Mouse (Mus musculus) megakaryocyte, adult 5-6 weeks (primary cell): ENCODE data around the gene Itgb6. TPM values are rescaled to one million over a fixed set of nuclear protein-coding genes. Genes with fewer than 3 reads are reported as not detected.

ENCODE experiments used
- ATAC-seq: 2 replicates; pipeline ENCODE4 v1.8.0; 2016; ENCODE audit warnings: mild to moderate bottlenecking, inconsistent platforms; ENCODE audit not compliant: poor library complexity, severe bottlenecking
- total RNA-seq, 2 experiments: library from RNA; stranded (forward) in 1 of 2; stranded (reverse) in 1 of 2; fragments of 153-499, 151-499 nt in 1 of 2; fragments of 221-1000, 200-1000 nt in 1 of 2; gene quantifications; 2 replicates each; pipeline versions ENCODE4 v1.2.3 to v1.2.4; 2015 to 2017

The Itgb6 gene
- total RNA-seq, 2 experiments from 2014 or later = not detected

DNA sequence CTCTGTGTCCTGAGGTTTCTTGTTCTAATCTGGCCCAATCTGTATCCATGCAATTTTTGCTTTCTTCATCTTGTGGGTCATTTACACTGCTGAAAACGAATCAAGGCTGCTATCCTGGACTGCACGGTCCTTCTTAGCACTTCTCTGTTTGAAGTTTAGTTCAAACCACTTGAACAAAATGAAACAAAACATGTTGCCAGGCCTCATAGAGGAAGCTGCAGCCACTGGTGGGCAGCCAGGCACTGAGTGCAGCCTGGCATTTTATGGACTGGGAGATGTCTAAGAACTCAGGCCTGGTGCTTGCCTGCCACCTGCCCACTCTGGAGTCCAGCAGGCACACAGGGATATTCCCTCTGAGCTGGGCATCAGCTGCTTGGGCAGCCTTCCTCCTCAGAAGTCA is 39.9 kb downstream of the Itgb6 start:
- no peak for ATAC-seq

DNA sequence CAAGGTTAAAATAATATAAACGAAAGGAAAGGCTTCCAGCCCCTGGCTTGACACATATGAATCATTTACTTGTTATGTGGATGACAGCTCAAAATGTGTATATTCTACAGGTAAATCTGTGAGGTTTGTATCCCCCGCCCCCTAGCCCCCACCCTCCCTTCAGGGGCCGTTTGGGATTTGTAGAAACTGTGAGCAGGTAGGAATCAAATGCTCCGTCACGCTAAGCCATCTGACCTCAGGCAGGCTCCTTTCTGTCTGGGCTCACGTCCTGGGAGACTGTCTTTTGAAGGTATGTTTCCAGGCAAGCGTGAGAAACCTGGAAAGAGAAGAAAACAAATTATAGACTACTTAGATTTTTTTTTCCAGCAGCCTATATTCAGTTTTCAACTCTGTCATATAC is 48.0 kb downstream of the Itgb6 start:
- no peak for ATAC-seq

DNA sequence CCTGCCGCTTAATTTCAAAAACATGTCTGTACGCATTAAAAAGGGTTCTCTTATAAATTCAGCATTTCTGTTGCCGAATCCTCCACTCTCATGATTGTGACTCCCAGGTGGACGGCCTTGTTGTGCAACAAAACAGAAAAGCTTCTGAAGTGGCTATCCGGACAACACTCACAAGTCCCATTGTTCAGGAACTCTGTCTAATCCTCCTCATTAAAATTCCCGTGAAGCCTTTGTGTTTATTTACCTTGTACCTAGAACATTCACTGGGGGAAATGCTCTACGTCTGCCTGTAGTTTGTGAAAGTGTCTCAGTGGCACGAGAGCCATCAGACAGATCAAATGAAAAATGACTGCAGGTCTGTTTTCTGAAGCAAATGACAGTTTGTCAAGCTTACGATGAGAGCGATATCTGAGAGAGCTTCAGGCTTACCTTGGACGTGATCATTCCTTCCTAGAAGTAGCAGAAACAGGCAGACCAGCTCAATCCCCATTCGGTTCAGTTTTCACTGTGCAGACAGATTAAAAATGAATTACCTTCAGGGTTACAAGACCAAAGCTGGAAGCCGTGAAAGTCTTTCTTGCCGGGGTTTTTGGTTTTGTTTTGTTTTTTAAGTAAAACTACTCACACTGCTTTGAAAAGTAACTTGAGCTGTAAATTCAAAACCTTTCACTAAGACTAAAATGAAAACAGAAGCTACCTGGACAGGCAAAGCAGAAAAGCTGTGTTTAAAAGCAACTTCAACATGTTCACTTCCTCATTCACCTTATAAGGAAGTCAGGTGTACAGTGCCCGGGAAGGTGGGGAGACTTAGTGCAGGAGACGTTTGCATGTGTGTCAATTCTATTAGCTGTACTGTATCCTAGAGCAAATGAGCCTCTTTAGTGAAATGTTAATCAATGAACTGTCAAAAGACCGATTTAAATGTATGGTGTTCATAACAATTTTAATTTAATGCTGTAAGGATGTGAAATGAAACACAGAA is 49.2 kb downstream of the Itgb6 start:
- ATAC-seq = no peak

DNA sequence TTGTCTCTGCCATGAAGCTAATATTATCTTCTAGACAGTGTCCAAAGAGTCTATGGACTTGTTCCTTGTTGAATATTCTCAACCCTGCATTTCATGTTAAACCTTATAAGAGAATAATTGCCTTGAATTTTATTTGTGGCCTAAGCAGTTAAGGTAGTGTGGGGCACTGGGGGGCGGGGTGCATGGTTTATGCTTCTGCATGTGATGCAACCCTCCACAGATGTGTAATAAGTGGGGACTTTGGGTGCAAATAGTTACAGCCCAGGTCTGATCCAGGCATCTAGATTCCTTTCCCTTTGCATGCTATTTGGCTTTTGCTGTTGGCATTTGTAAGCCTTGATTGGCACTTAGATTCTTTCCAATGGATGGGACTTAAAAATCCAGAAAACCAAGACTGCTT is 51.2 kb downstream of the Itgb6 start:
- no peak for ATAC-seq

DNA sequence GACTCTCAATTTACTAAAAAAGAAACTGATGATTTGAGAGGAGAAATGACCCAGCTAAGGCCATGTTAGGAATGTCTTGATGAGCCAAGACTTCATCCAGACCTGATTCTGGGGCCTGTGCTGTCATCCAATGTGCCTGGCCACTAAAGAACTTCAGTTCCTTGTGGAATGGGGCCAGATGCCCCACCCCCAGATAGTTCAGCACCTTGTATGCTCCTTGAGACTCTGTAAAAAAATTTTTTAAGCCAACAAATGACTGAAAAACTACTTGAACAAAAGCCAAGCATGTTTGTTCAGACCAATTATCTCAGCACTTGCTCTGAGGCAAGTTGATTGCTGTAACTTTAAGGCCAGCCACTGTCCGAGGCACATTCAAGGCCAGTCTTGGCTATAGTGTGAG is 59.4 kb downstream of the Itgb6 start:
- ATAC-seq = no peak

DNA sequence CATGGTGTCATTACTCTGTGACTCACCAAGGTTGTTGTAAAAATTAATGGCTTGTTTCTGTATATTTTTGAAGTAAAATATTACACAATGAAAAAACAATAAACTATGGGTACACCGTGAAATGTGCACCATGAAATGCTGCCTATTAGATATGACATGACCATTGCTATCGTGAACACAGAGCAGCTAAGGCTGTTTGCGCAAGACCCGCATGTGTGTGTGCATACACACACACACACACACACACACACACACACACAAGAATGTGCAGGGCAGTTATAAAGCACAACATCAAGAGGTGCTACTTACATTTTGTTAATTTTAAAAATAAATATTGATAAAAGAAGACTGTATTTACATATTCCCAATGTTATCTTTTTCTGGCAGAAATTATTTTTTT is 62.5 kb downstream of the Itgb6 start:
- ATAC-seq = no peak

DNA sequence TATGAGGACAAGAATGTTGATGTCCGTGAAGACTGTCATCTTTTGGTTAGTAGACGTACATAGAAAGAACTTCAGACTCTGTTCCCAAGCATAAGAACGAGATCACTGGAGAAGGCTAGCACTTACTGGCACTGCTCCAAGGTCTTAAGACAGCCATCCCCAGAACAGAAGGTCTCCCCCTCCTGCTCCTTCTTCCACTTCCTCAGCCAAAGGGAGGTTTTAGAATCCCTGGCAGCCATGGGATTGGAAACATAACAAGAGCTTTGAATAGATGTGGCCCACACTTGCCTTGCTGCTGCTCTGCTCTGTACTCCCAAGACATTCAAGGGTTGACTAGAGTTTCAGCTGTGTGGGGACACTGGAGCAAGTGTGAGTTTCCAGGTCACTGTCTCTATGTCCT is 63.5 kb downstream of the Itgb6 start:
- ATAC-seq = no peak

DNA sequence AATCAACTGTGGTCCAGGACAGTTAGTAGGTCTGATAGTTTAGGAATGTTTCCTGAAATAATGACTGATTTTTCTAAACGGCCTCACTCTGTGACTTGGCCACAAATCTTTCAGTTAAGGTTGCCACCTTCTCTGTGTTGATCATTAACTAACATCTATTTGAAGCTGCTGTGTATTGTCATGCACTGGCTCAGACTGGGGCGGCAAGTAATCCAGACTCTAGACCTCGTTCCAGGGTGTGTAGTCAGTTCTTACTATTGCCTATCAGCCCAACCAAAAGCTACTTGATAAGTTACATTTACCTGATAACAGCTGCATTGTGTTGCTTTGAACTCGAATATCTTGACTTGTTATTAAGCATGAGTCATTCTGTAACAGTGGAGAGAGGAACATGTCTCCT is 67.6 kb downstream of the Itgb6 start:
- no peak for ATAC-seq

DNA sequence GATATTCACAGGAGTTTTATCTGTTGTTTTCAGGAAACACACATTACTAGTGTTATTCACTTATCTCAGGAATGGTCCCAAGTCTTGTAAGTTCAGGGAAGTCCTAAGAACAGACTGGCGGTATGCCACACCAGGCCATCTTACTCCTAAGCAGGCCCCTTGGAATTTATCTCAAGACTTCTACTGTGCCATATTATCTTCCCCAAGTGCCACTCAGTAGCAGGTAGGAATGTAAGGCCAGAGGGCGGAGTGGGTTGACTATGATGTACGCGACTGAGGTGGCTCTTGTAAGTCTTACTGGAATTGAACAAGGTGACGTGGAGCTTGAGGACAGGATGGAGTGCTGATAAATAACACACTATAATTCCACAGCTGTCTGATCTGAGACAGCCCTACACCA is 72.3 kb downstream of the Itgb6 start:
- ATAC-seq = no peak

DNA sequence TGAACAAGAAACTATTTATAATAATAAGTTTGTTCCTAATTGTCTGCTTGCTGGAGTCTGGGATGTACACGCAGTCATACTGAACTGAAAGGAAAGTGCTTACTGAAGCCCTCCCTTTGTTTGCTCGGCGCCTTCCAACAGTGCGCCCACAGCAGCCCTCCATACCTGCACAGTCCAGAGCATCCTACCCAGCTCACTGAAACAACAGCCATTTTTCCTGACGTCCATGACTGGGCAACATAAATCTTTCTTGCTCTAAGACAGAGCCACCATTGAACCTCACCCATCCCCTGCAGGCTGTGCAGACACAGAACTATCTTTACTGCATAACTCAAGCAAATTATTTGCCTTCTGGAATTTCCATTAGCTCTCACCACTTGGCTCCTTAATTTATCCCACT is 74.8 kb downstream of the Itgb6 start:
- no peak for ATAC-seq

DNA sequence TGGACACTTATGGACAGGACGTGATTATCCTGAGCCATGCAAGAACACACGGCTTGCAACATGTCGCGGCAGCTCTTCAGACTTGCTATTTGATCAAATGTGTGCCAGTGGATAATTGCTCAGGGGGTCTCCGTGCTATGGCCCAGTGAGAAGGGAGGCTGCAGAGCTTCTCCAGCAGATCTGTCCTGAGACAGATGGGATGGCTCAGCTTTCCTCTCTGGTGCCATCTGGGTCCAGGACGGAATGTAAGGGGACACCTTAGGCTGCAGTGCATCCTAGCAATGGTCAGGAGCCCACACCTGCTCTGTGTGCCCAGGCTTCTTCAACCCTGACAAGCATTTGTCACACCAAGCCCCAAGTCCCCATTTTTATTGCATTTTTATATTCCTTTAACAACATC is 75.9 kb downstream of the Itgb6 start:
- no peak for ATAC-seq

DNA sequence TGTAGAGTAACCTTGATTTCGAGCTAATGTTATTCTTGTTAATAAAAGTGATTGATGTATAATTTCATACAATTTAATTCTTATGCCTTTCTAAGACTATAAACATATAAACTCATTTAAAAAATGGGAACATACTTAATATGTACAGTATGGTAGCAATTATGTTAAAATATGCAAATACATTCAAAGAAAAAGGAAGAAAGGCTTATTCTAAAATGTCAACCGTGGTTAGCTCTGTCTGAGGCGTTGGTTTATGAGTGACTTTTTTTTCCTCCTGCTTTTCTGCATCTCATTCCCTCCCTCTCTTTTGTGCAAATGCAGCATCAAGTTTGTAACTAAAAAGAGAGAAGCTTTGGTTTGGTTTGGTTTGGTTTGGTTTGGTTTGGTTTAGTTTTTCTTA is 79.0 kb downstream of the Itgb6 start:
- ATAC-seq = no peak

DNA sequence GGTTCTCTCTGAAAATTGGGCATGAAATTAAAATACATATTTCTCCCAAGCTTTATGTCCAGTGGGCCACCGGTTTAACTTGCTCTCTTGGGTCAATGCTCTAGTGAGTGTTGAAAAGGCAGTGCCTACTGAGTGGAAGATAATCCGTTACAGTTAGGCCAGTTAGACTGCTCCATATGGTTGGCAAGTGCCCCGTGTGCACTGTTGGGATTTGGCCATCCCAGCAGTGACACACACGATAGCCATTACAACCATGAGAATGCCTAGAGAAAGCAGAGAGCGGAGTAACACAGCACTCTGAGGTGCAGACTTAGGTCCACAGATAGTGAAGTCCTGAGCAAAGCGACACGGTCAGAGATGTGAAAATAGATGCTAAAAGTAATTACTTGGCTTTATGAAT is 79.8 kb downstream of the Itgb6 start:
- no peak for ATAC-seq

DNA sequence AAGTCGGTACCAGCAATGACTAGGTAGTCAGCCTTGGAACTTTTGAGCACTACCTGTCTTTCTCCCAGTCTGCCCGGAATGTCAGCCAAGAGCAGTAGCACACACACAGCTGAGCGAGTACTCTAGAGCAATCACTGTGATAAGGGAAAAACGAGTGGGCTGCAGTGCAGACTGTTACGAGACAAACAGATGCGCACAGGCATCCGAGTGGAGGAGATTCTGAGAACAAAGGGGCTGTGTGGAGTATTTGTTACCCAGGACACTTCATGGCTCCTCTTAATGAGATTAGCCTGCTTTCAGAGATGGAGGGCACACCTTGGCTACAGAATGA is 82.1 kb downstream of the Itgb6 start:
- ATAC-seq = no peak

DNA sequence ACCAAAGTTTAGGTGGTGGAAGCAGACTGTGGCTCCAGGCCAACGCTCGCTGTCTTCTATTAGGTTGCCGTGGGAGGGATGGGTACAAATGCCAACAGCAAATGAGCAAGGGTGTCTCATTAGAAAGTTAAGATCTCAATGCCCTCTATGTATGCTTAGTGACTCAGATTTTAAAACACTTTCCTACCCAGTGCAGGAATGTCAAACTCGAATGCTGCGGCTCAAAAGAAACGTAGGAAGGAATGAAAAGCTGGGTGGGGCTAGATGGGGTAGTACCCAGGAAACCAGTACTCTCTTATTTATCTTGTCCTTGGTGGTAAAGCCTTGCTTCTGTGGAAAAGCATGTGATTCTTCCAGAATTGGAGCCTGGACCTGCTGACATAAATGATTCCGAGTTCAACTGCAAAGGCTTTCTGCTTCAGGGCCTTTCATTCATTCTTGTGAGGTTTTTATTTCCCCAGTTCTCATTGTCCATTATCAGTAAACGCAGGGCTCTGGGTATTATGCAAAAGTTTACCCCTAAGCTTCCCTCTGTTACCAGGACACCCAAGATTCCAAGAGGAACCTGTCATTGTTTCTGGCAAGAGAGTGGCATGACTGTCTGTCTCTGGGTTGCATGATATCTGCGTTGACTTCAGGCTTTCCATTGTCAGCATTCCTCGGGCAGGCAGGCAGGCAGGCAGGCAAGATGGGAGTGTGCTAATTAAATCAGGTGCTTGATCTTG is 82.7 kb downstream of the Itgb6 start:
- ATAC-seq = no peak

DNA sequence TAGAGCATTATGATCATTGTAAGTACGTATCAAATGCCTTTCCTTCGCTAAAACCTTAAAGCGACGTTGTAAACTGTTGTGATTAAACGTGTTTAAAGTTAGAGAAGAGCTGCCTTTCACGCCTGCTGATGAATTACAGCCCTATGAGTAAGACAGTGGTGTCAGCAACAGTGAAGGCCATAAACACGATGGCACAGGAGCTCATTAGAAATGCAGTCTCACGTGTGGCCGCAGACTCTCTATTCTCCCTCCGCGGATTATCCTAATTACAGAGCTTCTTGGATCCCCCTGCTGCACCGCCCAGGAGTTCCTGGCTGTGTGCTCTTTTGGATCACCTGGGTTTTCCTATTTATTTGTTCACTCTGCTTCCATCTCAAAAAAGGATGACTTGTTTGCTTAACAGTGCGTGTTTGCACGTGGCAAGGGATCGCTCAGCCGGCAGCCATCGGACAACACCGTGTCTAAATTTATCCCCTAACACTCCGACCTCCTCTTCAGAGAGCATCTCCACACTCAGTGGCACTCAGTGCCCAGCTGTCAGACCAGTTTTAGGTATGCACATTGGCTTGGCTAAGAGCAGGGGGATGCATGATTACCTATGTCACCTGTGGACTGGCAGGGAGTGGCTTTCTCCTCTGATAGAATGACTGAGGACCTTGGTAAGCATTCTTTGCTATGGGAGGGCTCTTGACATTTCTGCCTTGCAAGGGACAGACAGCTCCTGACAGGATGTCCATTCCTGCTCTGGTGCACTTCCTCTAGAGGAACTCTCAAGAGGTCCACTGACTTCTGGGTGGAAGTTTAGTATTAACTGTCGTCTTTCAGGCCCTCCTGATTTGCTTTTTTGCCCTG is 85.3 kb downstream of the Itgb6 start:
- no peak for ATAC-seq

DNA sequence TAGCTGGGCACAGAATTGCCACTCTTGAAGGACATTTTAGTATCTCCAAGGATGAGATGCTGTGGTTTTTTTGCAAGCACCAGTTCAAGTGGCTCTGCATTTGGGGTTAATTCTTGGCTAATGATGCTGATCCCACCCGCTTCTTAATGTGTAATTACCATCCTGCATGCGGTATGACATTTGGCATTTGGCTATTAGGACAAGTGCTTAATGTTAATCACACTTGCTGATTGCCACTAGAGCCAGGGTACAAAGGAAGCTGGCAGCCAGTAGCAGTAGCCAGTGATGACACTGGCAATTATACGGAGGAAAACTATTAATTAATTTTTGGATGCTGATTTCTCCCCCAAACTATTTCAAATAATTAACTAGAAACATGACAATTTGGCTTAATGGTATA is 86.0 kb downstream of the Itgb6 start:
- no peak for ATAC-seq

DNA sequence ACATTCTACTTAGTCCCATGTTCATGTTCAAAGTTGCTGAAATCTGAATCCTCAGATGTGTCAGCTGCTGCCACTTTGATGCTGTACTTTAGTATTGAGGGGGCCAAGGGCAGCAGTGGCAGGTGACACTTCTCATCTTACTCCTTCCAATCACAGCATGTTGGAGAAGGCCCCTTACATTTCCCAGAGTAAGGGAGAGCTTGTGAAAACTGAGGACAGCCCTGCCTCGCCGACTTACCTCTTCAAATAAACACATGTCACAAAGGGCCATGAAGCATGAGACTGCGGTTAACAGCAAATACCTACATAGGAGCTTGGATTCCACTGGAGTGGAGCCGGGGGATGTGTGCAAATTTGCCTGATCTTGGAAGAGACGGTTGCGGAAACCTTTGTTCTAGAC is 86.4 kb downstream of the Itgb6 start:
- ATAC-seq = no peak

DNA sequence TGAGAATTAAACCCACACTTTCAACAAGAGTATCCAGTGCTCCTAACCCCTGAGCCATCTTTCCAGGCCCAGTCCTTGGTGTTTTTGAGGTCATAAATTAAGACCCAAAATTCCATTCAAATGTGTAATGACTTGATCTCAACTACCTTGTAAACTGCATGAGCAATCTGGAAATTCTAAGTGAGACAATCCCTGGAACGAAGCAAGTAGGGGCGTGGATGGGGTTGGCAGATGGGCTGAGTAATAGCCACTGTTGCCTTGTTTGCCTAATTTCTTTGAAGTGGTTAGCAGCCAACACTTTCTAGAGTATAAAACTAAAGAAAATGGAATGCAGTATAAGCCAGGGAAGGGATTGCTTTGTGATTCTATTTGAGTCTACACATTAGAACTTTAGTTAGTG is 89.7 kb downstream of the Itgb6 start:
- no peak for ATAC-seq

DNA sequence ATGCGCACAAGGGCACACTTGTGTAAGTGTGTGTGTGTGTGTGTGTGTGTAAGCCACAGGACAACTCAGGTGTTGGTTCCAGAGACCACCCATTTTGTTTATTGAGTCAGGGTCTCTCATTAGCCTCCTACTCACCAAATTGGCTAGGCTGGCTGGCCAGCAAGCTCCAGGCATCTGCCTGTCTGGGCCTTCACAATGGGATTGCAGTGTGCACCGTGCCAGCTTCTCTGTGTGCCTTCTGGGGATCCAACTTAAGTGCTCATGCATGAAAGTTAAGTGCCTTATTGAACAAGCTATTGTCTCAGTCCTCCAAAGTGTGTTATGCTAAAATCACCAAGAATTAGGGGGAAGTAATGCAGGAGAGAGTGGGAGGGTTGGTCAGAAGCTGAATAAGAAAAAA is 92.1 kb downstream of the Itgb6 start:
- no peak for ATAC-seq

DNA sequence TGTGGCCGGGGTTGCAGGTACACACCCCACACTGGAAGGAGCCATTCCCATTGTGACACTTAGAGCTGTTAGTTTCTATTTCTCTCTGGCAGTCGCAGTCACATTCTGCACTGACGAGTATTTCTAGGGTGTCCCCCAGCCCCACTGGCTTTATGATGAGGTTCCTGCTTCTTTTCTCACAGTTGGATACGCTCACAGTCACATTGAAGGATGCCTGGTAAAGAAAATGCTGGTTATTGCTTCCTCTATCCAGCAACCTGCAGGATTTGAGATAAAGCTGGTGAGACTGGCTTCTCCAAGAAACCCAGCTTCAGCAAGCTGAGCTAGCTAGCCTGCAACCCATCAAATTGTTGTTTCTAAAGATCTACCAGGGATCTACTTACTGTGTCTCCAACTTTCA is 94.5 kb downstream of the Itgb6 start:
- no peak for ATAC-seq

DNA sequence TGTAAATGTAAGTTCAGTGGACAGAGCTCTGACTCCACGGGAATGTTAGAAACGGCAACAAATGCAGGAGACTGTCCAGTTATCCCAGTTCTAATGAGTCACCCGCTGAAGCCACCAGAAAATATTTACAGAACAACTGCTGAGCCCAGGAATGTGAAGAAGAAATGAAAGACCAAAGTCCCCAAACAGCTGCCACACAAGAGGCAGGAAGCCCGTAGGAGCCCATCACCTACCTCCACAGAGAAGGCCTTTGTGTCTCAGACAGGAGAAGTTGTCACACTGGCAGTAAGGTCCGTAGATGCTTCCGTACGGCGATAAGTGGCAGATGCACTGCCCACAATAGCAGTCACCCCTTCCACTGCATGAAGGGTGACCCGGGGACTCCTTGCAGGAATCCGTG is 94.9 kb downstream of the Itgb6 start:
- ATAC-seq = no peak
